Mouse (Mus musculus): ENCODE results near the gene Nemp2. TPM values are rescaled to one million over a fixed set of nuclear protein-coding genes. Genes with fewer than 3 reads are reported as not detected.

The Nemp2 gene
- polyA plus RNA-seq, 1 experiment from 2014 or later = 2.8 TPM

Other genes with a start within 250 kb of the Nemp2 start
- 17.4 and 18.0 TPM in 2 replicates for gene Nab1, start 130.0 kb upstream of the Nemp2 start, polyA plus RNA-seq (2016; fragmentation: Nextera tagmentation; extraction: Ambion mirVana)
- 0.25 and 0.59 TPM in 2 replicates for gene Mfsd6, start 96.8 kb downstream of the Nemp2 start, polyA plus RNA-seq (2016; fragmentation: Nextera tagmentation; extraction: Ambion mirVana)
- gene Inpp1, start 187.0 kb downstream of the Nemp2 start, polyA plus RNA-seq (2016; fragmentation: Nextera tagmentation; extraction: Ambion mirVana) = 5.4 and 6.2 TPM in 2 replicates
- gene Hibch, start 214.2 kb downstream of the Nemp2 start, polyA plus RNA-seq (2016; fragmentation: Nextera tagmentation; extraction: Ambion mirVana) = 20.4 and 21.2 TPM in 2 replicates